Mouse (Mus musculus): ENCODE measurements around the gene Gjc1. TPM values are rescaled to one million over a fixed set of nuclear protein-coding genes. Genes with fewer than 3 reads are reported as not detected.
A peak's percentile ranks its signal among the peaks of the same experiment; 100 is the strongest.

Gjc1 gene
- polyA plus RNA-seq, 1 experiment from 2014 or later = 24.9 TPM

- no peak for ATAC-seq
- Histone ChIP-seq H3K9me3 (ENCODE audit: control insufficient read depth, low read length) (no peaks in the 10 kb centered on the region), H3K27ac (ENCODE audit: low read length) (0 out of 2 replicates have a peak overlapping the region, but pooled peaks have one; percentile 24), H3K4me1 (ENCODE audit: control insufficient read depth, insufficient read depth, low read length) (peaks cover 7% of the 10 kb centered on the region; the same call in 1 of the 2 replicates), H3K27me3 (replicated peaks; ENCODE audit: control insufficient read depth, insufficient read depth, low read length) (no peaks in the 10 kb centered on the region), H3K4me3 (ENCODE audit: low read length) (no peak overlapping the region), H3K9ac (ENCODE audit: low read depth, low read length) (0 out of 2 replicates have a peak overlapping the region, but pooled peaks have one; percentile 12), H3K36me3 (ENCODE audit: control insufficient read depth, insufficient read depth, low read length) (no peaks in the 10 kb centered on the region), H3K4me2 (ENCODE audit: low read depth, low read length) (no peak overlapping the region)
- WGBS = 45% methylated on average over 14 of the region's 14 CpGs
These were observed 27.6 kb downstream of the Gjc1 start for GRCm38 (mm10) chr11:102791682-102792445.

- WGBS = 72% methylated on average over 5 of the region's 5 CpGs
- H3K9ac ChIP-seq (ENCODE audit: low read depth, low read length) = no peak overlapping the region
- H3K36me3 ChIP-seq (ENCODE audit: control insufficient read depth, insufficient read depth, low read length) = no peaks in the 10 kb centered on the region
- no peak overlapping the region for H3K27ac ChIP-seq (ENCODE audit: low read length)
- H3K27me3 ChIP-seq (replicated peaks; ENCODE audit: control insufficient read depth, insufficient read depth, low read length) = no peaks in the 10 kb centered on the region
- no peak for ATAC-seq
- no peaks in the 10 kb centered on the region for H3K9me3 ChIP-seq (ENCODE audit: control insufficient read depth, low read length)
- H3K4me3 ChIP-seq (ENCODE audit: low read length) = no peak overlapping the region
- H3K4me2 ChIP-seq (ENCODE audit: low read depth, low read length) = no peak overlapping the region
- H3K4me1 ChIP-seq (ENCODE audit: control insufficient read depth, insufficient read depth, low read length) = peaks cover 7% of the 10 kb centered on the region; the same call in 1 of the 2 replicates
These were observed 31.8 kb downstream of the Gjc1 start for GRCm38 (mm10) chr11:102787688-102788177.

GRCm38 (mm10) chr11:102783443-102783842 is 36.1 kb downstream of the Gjc1 start:
- Histone ChIP-seq H3K27me3 (replicated peaks; ENCODE audit: control insufficient read depth, insufficient read depth, low read length) (no peaks in the 10 kb centered on the region), H3K4me1 (ENCODE audit: control insufficient read depth, insufficient read depth, low read length) (peaks cover 4% of the 10 kb centered on the region; the same call in 1 of the 2 replicates), H3K9me3 (ENCODE audit: control insufficient read depth, low read length) (no peaks in the 10 kb centered on the region), H3K4me2 (ENCODE audit: low read depth, low read length) (no peak overlapping the region), H3K9ac (ENCODE audit: low read depth, low read length) (no peak overlapping the region), H3K4me3 (ENCODE audit: low read length) (no peak overlapping the region), H3K27ac (ENCODE audit: low read length) (no peak overlapping the region), H3K36me3 (ENCODE audit: control insufficient read depth, insufficient read depth, low read length) (no peaks in the 10 kb centered on the region)
- 50% methylated on average over 7 of the region's 7 CpGs for WGBS
- no peak for ATAC-seq

- Histone ChIP-seq H3K4me1 (ENCODE audit: control insufficient read depth, insufficient read depth, low read length) (peaks cover 11% of the 10 kb centered on the region), H3K4me3 (ENCODE audit: low read length) (no peak overlapping the region), H3K36me3 (ENCODE audit: control insufficient read depth, insufficient read depth, low read length) (no peaks in the 10 kb centered on the region), H3K9ac (ENCODE audit: low read depth, low read length) (no peak overlapping the region), H3K9me3 (ENCODE audit: control insufficient read depth, low read length) (no peaks in the 10 kb centered on the region), H3K27me3 (replicated peaks; ENCODE audit: control insufficient read depth, insufficient read depth, low read length) (no peaks in the 10 kb centered on the region), H3K4me2 (ENCODE audit: low read depth, low read length) (no peak overlapping the region), H3K27ac (ENCODE audit: low read length) (no peak overlapping the region)
- WGBS = 84% methylated on average over 4 of the region's 4 CpGs
- ATAC-seq = no peak
These were observed 38.0 kb downstream of the Gjc1 start for GRCm38 (mm10) chr11:102781523-102781922.

- WGBS = 62% methylated on average over 10 of the region's 10 CpGs
- H3K4me3 ChIP-seq (ENCODE audit: low read length) = no peak overlapping the region
- no peaks in the 10 kb centered on the region for H3K9me3 ChIP-seq (ENCODE audit: control insufficient read depth, low read length)
- H3K9ac ChIP-seq (ENCODE audit: low read depth, low read length) = 0 out of 2 replicates have a peak overlapping the region, but pooled peaks have one; percentile 13
- H3K36me3 ChIP-seq (ENCODE audit: control insufficient read depth, insufficient read depth, low read length) = no peaks in the 10 kb centered on the region
- H3K4me2 ChIP-seq (ENCODE audit: low read depth, low read length) = no peak overlapping the region
- no peak overlapping the region for H3K27ac ChIP-seq (ENCODE audit: low read length)
- peaks cover 11% of the 10 kb centered on the region for H3K4me1 ChIP-seq (ENCODE audit: control insufficient read depth, insufficient read depth, low read length)
- H3K27me3 ChIP-seq (replicated peaks; ENCODE audit: control insufficient read depth, insufficient read depth, low read length) = no peaks in the 10 kb centered on the region
- ATAC-seq = no peak
These were observed 38.5 kb downstream of the Gjc1 start for GRCm38 (mm10) chr11:102780986-102781351.

- Histone ChIP-seq H3K36me3 (ENCODE audit: control insufficient read depth, insufficient read depth, low read length) (no peaks in the 10 kb centered on the region), H3K4me2 (ENCODE audit: low read depth, low read length) (no peak overlapping the region), H3K4me3 (ENCODE audit: low read length) (no peak overlapping the region), H3K9ac (ENCODE audit: low read depth, low read length) (0 out of 2 replicates have a peak overlapping the region, but pooled peaks have one; percentile 13), H3K27me3 (replicated peaks; ENCODE audit: control insufficient read depth, insufficient read depth, low read length) (no peaks in the 10 kb centered on the region), H3K4me1 (ENCODE audit: control insufficient read depth, insufficient read depth, low read length) (peaks cover 11% of the 10 kb centered on the region), H3K9me3 (ENCODE audit: control insufficient read depth, low read length) (no peaks in the 10 kb centered on the region), H3K27ac (ENCODE audit: low read length) (no peak overlapping the region)
- WGBS = 50% methylated on average over 11 of the region's 11 CpGs
- ATAC-seq = no peak
These were observed 39.1 kb downstream of the Gjc1 start for GRCm38 (mm10) chr11:102780271-102780985.

GRCm38 (mm10) chr11:102779824-102780223 is 39.7 kb downstream of the Gjc1 start:
- no peak overlapping the region for H3K4me2 ChIP-seq (ENCODE audit: low read depth, low read length)
- no peak for ATAC-seq
- H3K9me3 ChIP-seq (ENCODE audit: control insufficient read depth, low read length) = no peaks in the 10 kb centered on the region
- H3K4me3 ChIP-seq (ENCODE audit: low read length) = no peak overlapping the region
- H3K9ac ChIP-seq (ENCODE audit: low read depth, low read length) = no peak overlapping the region
- no peak overlapping the region for H3K27ac ChIP-seq (ENCODE audit: low read length)
- no peaks in the 10 kb centered on the region for H3K27me3 ChIP-seq (replicated peaks; ENCODE audit: control insufficient read depth, insufficient read depth, low read length)
- no peaks in the 10 kb centered on the region for H3K36me3 ChIP-seq (ENCODE audit: control insufficient read depth, insufficient read depth, low read length)
- WGBS = 59% methylated on average over 7 of the region's 7 CpGs
- peaks cover 16% of the 10 kb centered on the region for H3K4me1 ChIP-seq (ENCODE audit: control insufficient read depth, insufficient read depth, low read length)

- peak overlapping the region; percentile 11; the same call in 1 of the 2 replicates for H3K9ac ChIP-seq (ENCODE audit: low read depth, low read length)
- no peak overlapping the region for H3K4me2 ChIP-seq (ENCODE audit: low read depth, low read length)
- WGBS = 79% methylated on average over 8 of the region's 8 CpGs
- no peaks in the 10 kb centered on the region for H3K27me3 ChIP-seq (replicated peaks; ENCODE audit: control insufficient read depth, insufficient read depth, low read length)
- peaks cover 16% of the 10 kb centered on the region for H3K4me1 ChIP-seq (ENCODE audit: control insufficient read depth, insufficient read depth, low read length)
- no peaks in the 10 kb centered on the region for H3K9me3 ChIP-seq (ENCODE audit: control insufficient read depth, low read length)
- no peak overlapping the region for H3K4me3 ChIP-seq (ENCODE audit: low read length)
- H3K36me3 ChIP-seq (ENCODE audit: control insufficient read depth, insufficient read depth, low read length) = no peaks in the 10 kb centered on the region
- no peak for ATAC-seq
- H3K27ac ChIP-seq (ENCODE audit: low read length) = no peak overlapping the region
These were observed 40.3 kb downstream of the Gjc1 start for GRCm38 (mm10) chr11:102779081-102779638.

- 45% methylated on average over 5 of the region's 5 CpGs for WGBS
- peak overlapping the region; percentile 11; the same call in 1 of the 2 replicates for H3K9ac ChIP-seq (ENCODE audit: low read depth, low read length)
- no peaks in the 10 kb centered on the region for H3K9me3 ChIP-seq (ENCODE audit: control insufficient read depth, low read length)
- H3K4me3 ChIP-seq (ENCODE audit: low read length) = no peak overlapping the region
- H3K4me2 ChIP-seq (ENCODE audit: low read depth, low read length) = no peak overlapping the region
- H3K27me3 ChIP-seq (replicated peaks; ENCODE audit: control insufficient read depth, insufficient read depth, low read length) = no peaks in the 10 kb centered on the region
- H3K27ac ChIP-seq (ENCODE audit: low read length) = 0 out of 2 replicates have a peak overlapping the region, but pooled peaks have one; percentile 27
- H3K4me1 ChIP-seq (ENCODE audit: control insufficient read depth, insufficient read depth, low read length) = peaks cover 16% of the 10 kb centered on the region
- ATAC-seq = no peak
- H3K36me3 ChIP-seq (ENCODE audit: control insufficient read depth, insufficient read depth, low read length) = no peaks in the 10 kb centered on the region
These were observed 40.9 kb downstream of the Gjc1 start for GRCm38 (mm10) chr11:102778597-102778996.
